Mouse (Mus musculus) cerebellum, postnatal 4 days (tissue): ENCODE data around the gene Slc5a5.

Experiments
- DNase-seq, 2 experiments: peaks; one replicate each; pipeline ENCODE4 v3.0.0; 2022; ENCODE audit warnings: low spot score in 2 of 2, mixed read lengths in 1 of 2

Slc5a5 gene

DNA sequence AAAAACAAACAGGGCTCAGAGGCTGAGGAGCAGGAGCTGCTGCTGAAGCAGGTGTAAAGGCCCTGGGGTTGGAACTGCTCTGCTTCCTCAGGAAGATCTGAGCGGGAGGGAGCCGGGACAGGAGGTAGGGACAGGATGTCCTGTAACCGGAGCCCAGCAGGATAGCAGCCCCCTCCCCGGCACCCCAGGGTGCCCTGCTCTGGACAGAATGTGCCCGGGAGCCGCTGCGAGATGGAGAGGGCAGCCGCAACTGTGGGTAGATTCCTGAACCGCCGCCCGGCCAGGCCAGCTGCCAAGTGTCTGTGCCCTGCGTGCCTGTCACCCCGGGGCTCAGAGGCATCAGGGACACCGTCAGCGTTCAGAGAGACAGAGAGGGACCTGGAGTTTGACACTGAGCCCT is 59.0 kb downstream of the Slc5a5 start:
- DNase-seq = no peak

DNA sequence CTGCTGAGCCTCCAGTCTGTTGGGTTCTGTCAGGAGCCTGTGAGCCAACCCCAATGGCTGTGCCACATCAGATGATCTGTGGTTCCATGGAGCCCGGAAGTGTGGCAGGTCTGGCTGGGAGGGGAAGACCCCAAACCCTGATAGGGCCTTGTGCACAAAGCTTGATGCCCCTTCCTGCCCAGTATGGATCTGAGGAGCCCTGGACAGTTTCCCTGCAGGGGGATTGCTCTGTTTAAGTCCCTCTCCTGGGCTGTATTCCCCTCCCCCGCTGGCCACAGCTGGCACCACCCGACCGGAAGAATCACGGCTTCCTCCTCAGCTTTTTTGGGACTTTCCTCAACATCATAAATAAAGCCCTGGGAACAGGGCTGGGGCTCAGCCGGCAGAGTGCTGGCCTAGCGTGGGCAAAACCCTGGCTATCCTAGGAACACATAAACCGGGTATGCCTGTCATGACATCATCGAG is 59.5 kb downstream of the Slc5a5 start:
- DNase-seq = no peak
